Mouse (Mus musculus) hindbrain, embryonic 13.5 days (tissue): Measurements from ENCODE around the gene St3gal5. TPM values are rescaled to one million over a fixed set of nuclear protein-coding genes. Genes with fewer than 3 reads are reported as not detected.
"Not testable (repeated sequence)": the region's sequence is repeated elsewhere in the genome, so short reads cannot be mapped to it uniquely, and the experiment has no call there.

Experiments
- ATAC-seq: fragments of 200-750 bp; cut with Nextera tagmentation; 2 replicates; pipeline ENCODE4 v1.8.0; 2017; ENCODE audit warnings: moderate TSS enrichment; ENCODE audit not compliant: low FRiP score
- H3K27ac ChIP-seq: fragments of 300-500 bp; sonication (generic); 2 replicates; pipeline ENCODE4 v1.5.1; 2015; ENCODE audit warnings: inconsistent platforms, mild to moderate bottlenecking, moderate library complexity
- H3K27me3 ChIP-seq: fragments of 300-500 bp; sonication (generic); 2 replicates; pipeline ENCODE4 v1.6.1; 2015; ENCODE audit warnings: mild to moderate bottlenecking, inconsistent platforms
- H3K36me3 ChIP-seq: fragments of 300-500 bp; sonication (generic); 2 replicates; pipeline ENCODE4 v1.6.1; 2015; ENCODE audit warnings: mild to moderate bottlenecking, inconsistent platforms
- H3K4me1 ChIP-seq: fragments of 300-500 bp; sonication (generic); replicated peaks from 2 replicates; pipeline ENCODE4 v1.6.1; 2015; ENCODE audit warnings: inconsistent platforms
- H3K4me2 ChIP-seq: fragments of 300-500 bp; sonication (generic); 2 replicates; pipeline ENCODE4 v1.6.1; 2015; ENCODE audit warnings: inconsistent platforms, mild to moderate bottlenecking, moderate library complexity
- H3K4me3 ChIP-seq: fragments of 300-500 bp; sonication (generic); 2 replicates; pipeline ENCODE4 v1.5.1; 2015; ENCODE audit warnings: mild to moderate bottlenecking, inconsistent platforms
- H3K9ac ChIP-seq: fragments of 300-500 bp; sonication (generic); 2 replicates; pipeline ENCODE4 v1.6.1; 2015; ENCODE audit warnings: mild to moderate bottlenecking, inconsistent platforms
- H3K9me3 ChIP-seq: fragments of 300-500 bp; sonication (generic); 2 replicates; pipeline ENCODE4 v1.6.1; 2016; ENCODE audit warnings: inconsistent platforms
- WGBS: fragments of 180-500 bp; shearing (Covaris S2); methylation state at CpG from one replicate; pipeline ENCODE4 v1.1.7; 2015; 5-methylcytosine and 5-hydroxymethylcytosine counted together
- polyA plus RNA-seq: library from polyadenylated mRNA; unstranded; fragments of >200 nt; fragmentation: Nextera tagmentation; extraction: Ambion mirVana; gene quantifications from 2 replicates; pipeline ENCODE4 v1.2.1, GENCODE M21; 2015

St3gal5 gene
- polyA plus RNA-seq, 1 experiment from 2014 or later: 52.9 TPM

- Histone ChIP-seq H3K36me3 (peaks cover 41% of the 10 kb centered on the region), H3K4me1 (no peaks in the 10 kb centered on the region), H3K9ac (no peak overlapping the region), H3K27ac (no peak overlapping the region), H3K4me3 (no peak overlapping the region), H3K27me3 (no peaks in the 10 kb centered on the region), H3K9me3 (no peaks in the 10 kb centered on the region), H3K4me2 (no peak overlapping the region)
- 89% methylated on average over 9 of the region's 9 CpGs for WGBS
- ATAC-seq: no peak
Observed at GRCm38 (mm10) chr6:72139508-72140193, 42.3 kb downstream of the St3gal5 start.

DNA sequence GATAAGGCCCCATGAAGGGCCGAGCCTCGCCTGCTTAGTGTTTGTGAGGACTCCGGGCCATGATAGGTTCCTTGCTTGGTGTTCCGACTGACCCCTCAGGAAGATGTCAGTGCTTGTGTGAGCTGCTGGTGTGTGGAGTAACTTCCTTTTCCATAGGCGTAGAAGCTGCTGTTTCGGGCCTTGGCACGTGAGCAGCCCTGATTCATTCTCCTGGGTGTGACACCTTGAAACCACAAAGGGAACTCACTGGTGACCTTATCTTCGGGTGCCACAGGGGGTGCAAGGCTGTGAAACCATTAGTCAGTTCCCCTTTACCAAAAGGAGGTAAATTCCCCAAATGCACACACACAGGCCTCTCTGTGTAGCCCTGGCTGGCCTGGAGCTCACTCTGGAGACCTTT lies 43.0 kb downstream of the St3gal5 start:
- Histone ChIP-seq H3K36me3 (peaks cover 43% of the 10 kb centered on the region), H3K27me3 (no peaks in the 10 kb centered on the region), H3K4me1 (no peaks in the 10 kb centered on the region), H3K27ac (no peak overlapping the region), H3K9ac (no peak overlapping the region), H3K4me3 (no peak overlapping the region), H3K9me3 (no peaks in the 10 kb centered on the region), H3K4me2 (no peak overlapping the region)
- WGBS: 86% methylated on average over 8 of the region's 8 CpGs
- no peak for ATAC-seq

- no peak overlapping the region for H3K27ac ChIP-seq
- no peaks in the 10 kb centered on the region for H3K4me1 ChIP-seq
- peaks cover 35% of the 10 kb centered on the region for H3K36me3 ChIP-seq
- H3K9ac ChIP-seq: no peak overlapping the region
- no peaks in the 10 kb centered on the region for H3K9me3 ChIP-seq
- WGBS: 53% methylated on average over 10 of the region's 10 CpGs
- no peaks in the 10 kb centered on the region for H3K27me3 ChIP-seq
- no peak overlapping the region for H3K4me2 ChIP-seq
- ATAC-seq: no peak
- H3K4me3 ChIP-seq: no peak overlapping the region
Observed at GRCm38 (mm10) chr6:72141191-72141590, 43.8 kb downstream of the St3gal5 start.

- WGBS: 96% methylated on average over 4 of the region's 4 CpGs
- no peaks in the 10 kb centered on the region for H3K27me3 ChIP-seq
- no peaks in the 10 kb centered on the region for H3K9me3 ChIP-seq
- no peaks in the 10 kb centered on the region for H3K4me1 ChIP-seq
- H3K4me2 ChIP-seq: no peak overlapping the region
- H3K36me3 ChIP-seq: peaks cover 38% of the 10 kb centered on the region
- H3K9ac ChIP-seq: no peak overlapping the region
- H3K4me3 ChIP-seq: no peak overlapping the region
- no peak overlapping the region for H3K27ac ChIP-seq
- no peak for ATAC-seq
Observed at GRCm38 (mm10) chr6:72142561-72142960, 45.2 kb downstream of the St3gal5 start.

DNA sequence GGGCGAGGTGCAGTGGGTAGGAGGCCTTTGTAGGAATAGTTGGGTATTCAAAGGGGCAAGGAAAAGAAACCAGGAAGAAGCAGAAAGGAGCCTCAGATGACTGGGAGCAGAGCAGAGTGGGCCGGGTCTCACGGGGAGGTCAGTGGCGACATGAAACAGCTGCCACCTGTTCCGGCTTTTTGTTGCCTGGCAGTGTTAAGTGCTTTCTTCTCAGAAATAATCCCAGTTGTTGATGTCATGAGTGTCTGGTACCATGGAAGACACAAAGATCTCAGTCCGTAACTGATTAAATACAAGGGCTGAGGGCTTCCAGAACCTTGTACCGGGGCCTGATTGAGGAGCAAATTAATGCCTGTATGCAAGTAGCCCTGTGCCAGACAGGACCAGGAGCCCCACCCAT lies 47.0 kb downstream of the St3gal5 start:
- 76% methylated on average over 7 of the region's 7 CpGs for WGBS
- Histone ChIP-seq H3K4me1 (no peaks in the 10 kb centered on the region), H3K36me3 (peaks cover 55% of the 10 kb centered on the region), H3K9ac (no peak overlapping the region), H3K4me2 (no peak overlapping the region), H3K4me3 (no peak overlapping the region), H3K27ac (no peak overlapping the region), H3K27me3 (no peaks in the 10 kb centered on the region), H3K9me3 (no peaks in the 10 kb centered on the region)
- no peak for ATAC-seq

GRCm38 (mm10) chr6:72146803-72147202 lies 49.4 kb downstream of the St3gal5 start:
- Histone ChIP-seq H3K36me3 (peaks cover 72% of the 10 kb centered on the region), H3K27ac (no peak overlapping the region), H3K9ac (no peak overlapping the region), H3K9me3 (peaks cover 3% of the 10 kb centered on the region; the same call in 1 of the 2 replicates), H3K4me1 (no peaks in the 10 kb centered on the region), H3K4me3 (no peak overlapping the region), H3K27me3 (no peaks in the 10 kb centered on the region), H3K4me2 (no peak overlapping the region)
- no peak for ATAC-seq
- 90% methylated on average over 14 of the region's 14 CpGs for WGBS

DNA sequence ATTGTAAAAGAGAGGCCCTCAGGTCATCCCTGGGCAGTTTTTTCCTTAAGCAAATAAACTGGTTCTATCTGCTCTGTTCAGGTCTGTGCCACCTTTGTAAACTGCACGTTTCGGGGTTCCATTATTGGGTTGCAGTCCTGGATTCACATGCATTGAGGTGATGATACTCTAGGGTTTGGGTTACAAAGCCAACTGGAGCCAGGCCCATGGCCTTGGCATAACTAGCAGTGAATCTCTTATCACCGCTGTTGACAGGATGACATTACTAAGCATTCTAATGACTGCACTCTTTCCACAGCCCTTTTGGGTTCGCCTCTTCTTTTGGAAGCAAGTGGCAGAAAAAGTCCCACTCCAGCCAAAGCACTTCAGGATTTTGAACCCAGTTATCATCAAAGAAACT lies 51.3 kb downstream of the St3gal5 start:
- no peaks in the 10 kb centered on the region for H3K4me1 ChIP-seq
- 98% methylated on average over 4 of the region's 4 CpGs for WGBS
- no peak overlapping the region for H3K4me2 ChIP-seq
- H3K27ac ChIP-seq: no peak overlapping the region
- no peak overlapping the region for H3K9ac ChIP-seq
- ATAC-seq: no peak
- no peaks in the 10 kb centered on the region for H3K27me3 ChIP-seq
- peaks cover 72% of the 10 kb centered on the region for H3K36me3 ChIP-seq
- H3K9me3 ChIP-seq: peaks cover 3% of the 10 kb centered on the region; the same call in 1 of the 2 replicates
- no peak overlapping the region for H3K4me3 ChIP-seq

GRCm38 (mm10) chr6:72149797-72150196 lies 52.4 kb downstream of the St3gal5 start:
- no peaks in the 10 kb centered on the region for H3K4me1 ChIP-seq
- H3K27ac ChIP-seq: no peak overlapping the region
- no peak overlapping the region for H3K4me2 ChIP-seq
- H3K4me3 ChIP-seq: no peak overlapping the region
- no peak overlapping the region for H3K9ac ChIP-seq
- 89% methylated on average over 3 of the region's 3 CpGs for WGBS
- ATAC-seq: no peak
- peaks cover 3% of the 10 kb centered on the region; the same call in 1 of the 2 replicates for H3K9me3 ChIP-seq
- no peaks in the 10 kb centered on the region for H3K27me3 ChIP-seq
- peaks cover 70% of the 10 kb centered on the region for H3K36me3 ChIP-seq

- no peak for ATAC-seq
Observed at GRCm38 (mm10) chr6:72152707-72153106, 55.3 kb downstream of the St3gal5 start.

GRCm38 (mm10) chr6:72153455-72153854 lies 56.1 kb downstream of the St3gal5 start:
- peaks cover 59% of the 10 kb centered on the region for H3K36me3 ChIP-seq
- 86% methylated on average over 11 of the region's 11 CpGs for WGBS
- no peaks in the 10 kb centered on the region for H3K27me3 ChIP-seq
- no peak overlapping the region for H3K9ac ChIP-seq
- no peak overlapping the region for H3K27ac ChIP-seq
- H3K4me3 ChIP-seq: no peak overlapping the region
- H3K9me3 ChIP-seq: peaks cover 3% of the 10 kb centered on the region; the same call in 1 of the 2 replicates
- H3K4me2 ChIP-seq: no peak overlapping the region
- no peak for ATAC-seq
- H3K4me1 ChIP-seq: no peaks in the 10 kb centered on the region

More at GRCm38 (mm10) chr6:72152707-72153106, 55.3 kb downstream of the St3gal5 start:
- Histone ChIP-seq H3K27ac (no peak overlapping the region), H3K4me1 (no peaks in the 10 kb centered on the region), H3K27me3 (no peaks in the 10 kb centered on the region), H3K9ac (no peak overlapping the region), H3K4me2 (no peak overlapping the region), H3K36me3 (peaks cover 66% of the 10 kb centered on the region), H3K9me3 (peaks cover 3% of the 10 kb centered on the region; the same call in 1 of the 2 replicates), H3K4me3 (no peak overlapping the region)
- WGBS: 93% methylated on average over 7 of the region's 7 CpGs

- WGBS: 59% methylated on average over 5 of the region's 5 CpGs
Observed at GRCm38 (mm10) chr6:72154008-72154407, 56.6 kb downstream of the St3gal5 start.

GRCm38 (mm10) chr6:72154938-72155531 lies 57.6 kb downstream of the St3gal5 start:
- Histone ChIP-seq H3K27me3 (no peaks in the 10 kb centered on the region), H3K9ac (no peak overlapping the region), H3K4me3 (no peak overlapping the region), H3K27ac (no peak overlapping the region), H3K36me3 (peaks cover 43% of the 10 kb centered on the region), H3K4me1 (no peaks in the 10 kb centered on the region), H3K9me3 (no peaks in the 10 kb centered on the region), H3K4me2 (no peak overlapping the region)
- ATAC-seq: no peak
- WGBS: 89% methylated on average over 7 of the region's 7 CpGs

More at GRCm38 (mm10) chr6:72154008-72154407, 56.6 kb downstream of the St3gal5 start:
- not testable (repeated sequence) for H3K4me1 ChIP-seq, H3K4me3 ChIP-seq, H3K4me2 ChIP-seq, H3K27ac ChIP-seq, H3K9me3 ChIP-seq, H3K27me3 ChIP-seq, ATAC-seq, H3K9ac ChIP-seq
- H3K36me3 ChIP-seq: peaks cover 54% of the 10 kb centered on the region

- H3K27me3 ChIP-seq: no peaks in the 10 kb centered on the region
- no peak overlapping the region for H3K4me3 ChIP-seq
- H3K36me3 ChIP-seq: peaks cover 42% of the 10 kb centered on the region
- no peak overlapping the region for H3K9ac ChIP-seq
- H3K27ac ChIP-seq: no peak overlapping the region
- WGBS: 95% methylated on average over 8 of the region's 8 CpGs
- no peak overlapping the region for H3K4me2 ChIP-seq
- no peak for ATAC-seq
- no peaks in the 10 kb centered on the region for H3K9me3 ChIP-seq
- H3K4me1 ChIP-seq: no peaks in the 10 kb centered on the region
Observed at GRCm38 (mm10) chr6:72155649-72156048, 58.3 kb downstream of the St3gal5 start.
